Mouse (Mus musculus): ENCODE data around the gene Rab25.

- TF ChIP-seq CTCF (IDR thresholded peaks at IDR 0.05; ENCODE audit: control insufficient read depth, insufficient read depth, insufficient read length) (no peak), MYOD1 (IDR thresholded peaks at IDR 0.05; ENCODE audit: control insufficient read depth, insufficient read length, low read depth) (no peak), MAX (IDR thresholded peaks at IDR 0.05) (no peak), MYOG (IDR thresholded peaks at IDR 0.05; ENCODE audit: control insufficient read depth, extremely low read depth, insufficient read length) (no peak), USF1 (IDR thresholded peaks at IDR 0.05; ENCODE audit: low read depth) (no peak)
Observed at GRCm38 (mm10) chr3:88503505-88503863, 44.6 kb downstream of the Rab25 start.

Data from C2C12 (cell line).